Mouse (Mus musculus) monocyte, adult 5-6 weeks (primary cell): ENCODE results near the gene Timp4. TPM values are rescaled to one million over a fixed set of nuclear protein-coding genes. Genes with fewer than 3 reads are reported as not detected.
A peak's percentile ranks its signal among the peaks of the same experiment; 100 is the strongest.
"Not testable (repeated sequence)": the region's sequence is repeated elsewhere in the genome, so short reads cannot be mapped to it uniquely, and the experiment has no call there.

Source experiments
- ATAC-seq: fragments of 153-309, 156-312 bp; replicated peaks from 2 replicates; pipeline ENCODE4 v1.8.0; 2017; ENCODE audit warnings: mild to moderate bottlenecking; ENCODE audit not compliant: low TSS enrichment, insufficient number of reproducible peaks, severe bottlenecking, poor library complexity, low FRiP score
- total RNA-seq: library from RNA; stranded (forward); fragments of 200-1000, 200-491, 200-594 nt; gene quantifications from 3 replicates; pipeline ENCODE4 v1.2.3, GENCODE M21; 2017

Gene Timp4
- total RNA-seq, 1 experiment from 2014 or later: not detected

- no peak for ATAC-seq
Observed at GRCm38 (mm10) chr6:115266791-115267190, 14.8 kb upstream of the Timp4 start.

GRCm38 (mm10) chr6:115260507-115260906, 8.5 kb upstream of the Timp4 start:
- no peak for ATAC-seq

GRCm38 (mm10) chr6:115255171-115255570, 3.2 kb upstream of the Timp4 start:
- ATAC-seq: no peak

- no peak for ATAC-seq
Observed at GRCm38 (mm10) chr6:115251531-115251985, 447 bp downstream of the Timp4 start.

GRCm38 (mm10) chr6:115245500-115246058, 6.4 kb downstream of the Timp4 start:
- ATAC-seq: no peak

- ATAC-seq: no peak
Observed at GRCm38 (mm10) chr6:115244222-115244621, 7.8 kb downstream of the Timp4 start.

- ATAC-seq: no peak
Observed at GRCm38 (mm10) chr6:115241939-115242338, 10.1 kb downstream of the Timp4 start.

- ATAC-seq: no peak
Observed at GRCm38 (mm10) chr6:115241131-115241699, 10.8 kb downstream of the Timp4 start.

GRCm38 (mm10) chr6:115240431-115240830, 11.6 kb downstream of the Timp4 start:
- ATAC-seq: not testable (repeated sequence)

GRCm38 (mm10) chr6:115239335-115239734, 12.7 kb downstream of the Timp4 start:
- no peak for ATAC-seq

- ATAC-seq: no peak
Observed at GRCm38 (mm10) chr6:115238031-115239027, 13.7 kb downstream of the Timp4 start.

GRCm38 (mm10) chr6:115232562-115232961, 19.4 kb downstream of the Timp4 start:
- ATAC-seq: no peak

- no peak for ATAC-seq
Observed at GRCm38 (mm10) chr6:115231836-115232235, 20.2 kb downstream of the Timp4 start.

- no peak for ATAC-seq
Observed at GRCm38 (mm10) chr6:115230557-115230956, 21.4 kb downstream of the Timp4 start.

GRCm38 (mm10) chr6:115227529-115227928, 24.5 kb downstream of the Timp4 start:
- peak; percentile 82 for ATAC-seq

- no peak for ATAC-seq
Observed at GRCm38 (mm10) chr6:115227043-115227442, 25.0 kb downstream of the Timp4 start, which contains the start of gene Gm17482. Gene Gm17482, plus strand, starts transcription at chr6:115227343.

GRCm38 (mm10) chr6:115225519-115225918, 26.5 kb downstream of the Timp4 start:
- ATAC-seq: no peak

GRCm38 (mm10) chr6:115221215-115221641, 30.8 kb downstream of the Timp4 start:
- ATAC-seq: no peak

- ATAC-seq: no peak
Observed at GRCm38 (mm10) chr6:115213129-115213528, 38.9 kb downstream of the Timp4 start.
